Mouse (Mus musculus): ENCODE measurements around the gene Drp2.

The Drp2 gene

DNA sequence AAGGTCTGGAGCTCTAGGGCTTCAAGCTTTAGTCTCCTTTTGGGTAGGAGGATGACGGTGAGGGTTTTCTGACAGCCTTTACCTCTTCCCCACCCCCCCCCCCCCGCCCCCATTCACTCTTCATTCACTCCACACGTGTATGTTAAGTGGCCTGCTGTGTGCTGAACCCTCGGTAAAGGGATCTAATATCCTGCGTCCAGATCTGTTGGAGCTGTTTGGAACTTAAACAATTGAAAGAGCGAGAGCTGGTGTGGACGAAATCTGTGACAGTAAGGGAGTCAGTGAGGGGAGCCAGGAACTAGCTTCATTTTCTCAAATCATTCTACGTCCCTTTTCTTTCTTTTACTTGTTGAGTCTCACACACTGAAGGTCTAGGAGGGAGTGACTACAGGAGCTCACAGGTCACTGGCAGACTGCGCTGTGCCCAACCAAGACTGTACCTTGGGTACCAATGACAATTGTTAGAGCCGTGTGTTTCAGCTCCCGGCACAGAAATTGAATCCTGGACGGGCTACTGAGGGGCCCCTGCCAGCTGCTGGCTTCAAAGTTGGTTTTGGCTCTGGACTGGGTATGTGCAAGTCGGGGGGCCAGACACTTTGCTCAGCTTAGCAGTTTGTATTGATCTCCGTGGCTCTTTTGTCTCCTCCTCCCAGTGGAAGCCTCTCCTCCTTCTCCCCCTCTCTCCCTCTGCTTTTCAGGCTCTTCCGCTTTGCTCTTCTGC lies at the start of gene Drp2:
Gene Drp2, plus strand, starts transcription at position 689 of the 721 bp plus-strand sequence.
- DNase-seq (ENCODE audit: extremely low spot score): no peak

DNA sequence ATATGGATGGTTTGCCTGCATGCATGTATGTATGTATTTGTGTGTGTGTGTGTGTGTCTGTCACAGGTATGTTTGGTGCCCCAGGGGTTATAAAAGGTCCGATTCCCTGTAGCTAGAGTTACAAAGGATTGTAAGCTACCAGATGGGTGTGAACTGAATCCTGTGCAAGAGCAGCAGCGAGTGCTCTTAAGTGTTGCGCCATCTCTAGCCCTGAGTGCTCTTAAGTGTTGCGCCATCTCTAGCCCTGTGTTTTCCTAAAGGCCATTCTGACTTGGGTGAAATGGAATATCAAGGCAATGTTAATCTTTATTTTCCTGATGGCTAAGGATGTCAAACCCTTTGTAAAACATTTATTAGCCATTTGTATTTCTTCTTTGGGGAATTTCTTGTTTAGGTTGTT lies 45.0 kb upstream of the Drp2 start:
- DNase-seq (ENCODE audit: extremely low spot score): no peak

DNA sequence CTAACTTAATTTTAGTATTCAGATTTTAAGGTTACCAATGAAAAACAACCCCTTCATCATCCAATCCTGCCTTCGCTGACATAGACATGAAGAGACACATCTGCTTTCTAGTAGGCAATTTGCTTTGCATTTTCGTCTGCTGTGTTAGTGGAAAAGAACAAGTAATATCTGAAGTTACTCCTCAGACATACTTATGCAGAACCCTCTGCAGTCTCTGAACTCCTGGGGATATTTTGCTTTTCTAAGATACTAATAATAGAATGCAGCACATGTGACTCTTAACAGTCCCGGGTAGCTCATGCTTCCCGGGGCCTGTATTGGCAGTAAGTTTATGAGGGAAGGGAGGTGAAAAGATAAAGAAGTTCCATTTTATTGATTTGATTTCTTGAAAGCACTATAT lies 42.2 kb upstream of the Drp2 start:
- no peak for DNase-seq (ENCODE audit: extremely low spot score)

DNA sequence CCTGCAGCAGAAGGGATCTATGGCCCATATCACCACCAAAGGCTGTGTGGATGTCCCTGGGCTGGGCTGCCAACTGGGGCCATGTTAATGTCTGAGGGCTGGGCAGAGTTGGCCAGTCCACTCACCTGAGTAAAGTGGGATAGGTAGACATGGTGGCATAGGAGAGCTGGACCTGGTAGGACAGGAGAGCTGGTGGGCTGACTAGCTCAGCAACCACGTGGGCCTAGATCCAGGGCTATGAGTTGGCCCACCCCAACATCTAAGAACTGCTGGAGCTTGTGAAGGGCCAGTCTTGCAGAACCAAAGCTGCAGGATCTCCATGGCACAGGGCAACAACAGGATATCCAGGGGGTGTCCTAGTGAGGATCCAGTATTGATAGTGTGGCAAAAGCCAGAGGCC lies 38.9 kb upstream of the Drp2 start:
- DNase-seq (ENCODE audit: extremely low spot score): no peak

DNA sequence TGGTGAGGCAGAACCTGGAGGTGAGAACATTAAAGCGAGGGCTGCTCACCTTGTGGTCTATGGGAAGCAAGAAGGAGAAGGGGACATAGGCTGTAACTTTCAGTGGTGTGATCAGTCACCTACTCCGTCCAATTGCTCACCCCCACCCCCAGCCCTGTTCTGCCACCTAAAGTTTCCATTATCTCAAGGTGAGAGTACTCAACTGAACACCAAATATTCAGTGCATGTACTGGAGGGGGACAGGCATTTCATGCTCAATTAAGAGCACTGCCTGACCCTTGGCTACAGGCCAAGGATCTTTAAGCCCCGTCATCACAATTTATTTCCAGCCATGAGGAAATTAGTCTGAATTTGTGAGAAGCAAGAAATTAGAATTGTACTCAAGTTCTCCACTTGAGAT lies 37.8 kb upstream of the Drp2 start:
- DNase-seq (ENCODE audit: extremely low spot score): no peak

DNA sequence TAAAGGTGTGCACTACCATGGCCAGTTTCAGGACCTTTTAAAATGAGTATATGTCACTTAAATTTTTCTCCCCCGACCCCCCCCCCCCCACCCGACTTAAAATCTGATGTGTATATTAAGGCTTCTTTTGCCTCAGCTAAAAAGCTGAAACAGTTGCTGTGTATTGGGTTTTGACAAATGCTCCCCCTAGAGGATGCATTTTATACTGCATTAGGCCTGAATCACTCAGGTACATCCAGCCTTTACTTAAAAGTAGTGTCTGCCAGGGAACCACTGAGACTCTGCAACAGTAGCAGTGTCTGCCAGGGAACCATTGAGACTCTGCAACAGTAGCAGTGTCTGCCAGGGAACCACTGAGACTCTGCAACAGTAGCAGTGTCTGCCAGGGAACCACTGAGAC lies 33.1 kb upstream of the Drp2 start:
- DNase-seq (ENCODE audit: extremely low spot score): peak; percentile 1

DNA sequence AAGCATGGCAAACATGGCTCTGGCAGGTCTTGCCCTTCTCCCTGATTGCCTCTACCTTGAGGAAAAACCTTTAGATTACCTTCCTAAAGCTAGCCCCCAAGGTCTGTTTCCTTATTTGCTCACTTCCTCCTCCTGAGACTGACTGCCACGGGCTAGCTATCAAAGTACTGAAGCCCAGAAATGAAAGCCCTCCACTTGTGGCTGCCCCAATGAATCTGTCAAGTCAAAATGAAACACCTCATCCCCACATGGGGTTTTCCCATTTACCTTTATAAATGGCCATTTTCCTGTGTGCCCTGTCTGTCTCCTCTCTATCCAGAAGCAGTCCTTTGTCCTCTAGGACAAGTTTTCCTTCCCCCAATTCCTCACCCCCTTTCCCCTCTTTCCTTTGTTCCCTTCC lies 30.2 kb upstream of the Drp2 start:
- DNase-seq (ENCODE audit: extremely low spot score): no peak

DNA sequence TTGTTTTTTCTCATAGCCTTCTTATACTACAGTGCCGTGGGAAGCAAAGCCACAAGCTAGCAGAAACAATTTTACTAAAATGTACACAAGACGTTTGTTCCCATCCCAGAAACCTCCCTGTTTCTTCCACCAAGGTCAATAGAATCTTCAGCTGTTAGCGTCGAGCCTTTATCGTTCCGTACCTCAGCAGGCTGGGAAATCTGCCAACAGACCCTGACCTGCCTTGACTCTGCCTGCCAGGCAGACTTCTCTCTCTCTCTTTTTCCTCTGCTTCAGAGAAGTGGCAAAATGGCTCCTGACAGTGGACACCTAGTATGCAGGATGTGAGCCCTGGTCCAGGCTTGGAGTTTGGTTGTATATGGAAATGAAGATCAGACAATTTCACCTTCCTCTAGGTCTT lies 19.5 kb upstream of the Drp2 start:
- DNase-seq (ENCODE audit: extremely low spot score): no peak

DNA sequence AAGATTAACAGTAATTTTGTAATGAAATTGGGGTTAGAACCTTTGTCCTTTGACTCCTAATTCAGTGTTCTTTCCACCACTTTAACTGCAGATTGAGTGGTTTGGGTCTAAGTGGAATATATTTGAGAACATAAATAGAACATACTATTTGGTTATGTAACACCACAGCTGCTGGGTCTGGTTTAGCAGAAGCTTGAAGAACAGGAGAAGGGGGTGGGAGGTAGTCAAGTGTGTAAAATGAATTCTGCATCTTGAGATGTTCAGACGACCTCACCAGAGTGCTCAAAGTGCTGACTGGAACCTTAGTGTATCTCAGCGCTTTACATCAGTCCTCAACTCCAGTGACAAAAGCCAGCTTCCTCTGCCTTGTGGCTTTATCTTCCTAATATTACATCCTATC lies 5.4 kb upstream of the Drp2 start:
- DNase-seq (ENCODE audit: extremely low spot score): no peak

DNA sequence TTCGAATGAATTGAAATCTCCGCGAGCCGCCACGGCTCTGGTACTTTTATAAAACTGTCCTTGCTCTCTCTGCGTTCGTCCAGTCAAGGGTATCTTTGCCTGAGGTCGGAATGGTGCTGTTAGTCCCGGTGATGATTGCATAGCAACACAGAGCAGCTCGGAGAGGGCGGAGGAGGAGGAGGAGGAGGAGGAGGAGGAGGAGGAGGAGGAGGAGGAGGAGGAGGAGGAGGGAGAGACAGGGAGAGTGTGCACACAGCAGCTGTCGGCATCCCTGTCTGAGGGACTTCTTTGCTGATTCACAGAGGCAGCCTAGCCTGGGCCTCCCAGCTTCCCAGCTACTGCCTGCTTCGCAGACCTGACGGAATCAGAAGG lies 219 bp downstream of the Drp2 start:
- DNase-seq (ENCODE audit: extremely low spot score): peak; percentile 27

DNA sequence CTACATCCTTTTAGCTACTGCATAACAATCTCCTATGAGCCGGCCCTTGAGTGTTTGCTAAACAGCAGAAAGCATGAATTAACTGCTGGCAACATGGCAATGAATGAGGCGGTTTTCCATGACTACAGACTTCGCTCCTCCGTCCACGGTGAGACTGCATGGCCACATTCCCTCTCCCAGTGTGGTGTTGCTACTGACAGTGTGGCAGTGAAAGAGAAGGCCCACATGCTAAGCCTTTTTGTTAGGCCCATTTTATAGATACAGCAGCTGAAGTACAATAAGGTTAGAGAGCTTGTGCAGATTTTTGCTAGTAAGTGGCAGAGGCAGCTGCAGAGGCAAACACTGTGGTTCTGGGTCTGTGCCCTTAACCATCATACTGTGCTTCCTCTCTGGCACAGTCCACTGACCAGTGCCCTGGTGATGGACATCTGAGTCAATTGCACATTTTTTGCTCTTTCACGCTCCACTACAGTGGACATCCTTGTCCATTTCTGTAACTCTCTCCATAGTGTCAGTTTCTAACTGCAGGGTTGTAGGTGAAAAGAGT lies 5.1 kb downstream of the Drp2 start:
- no peak for DNase-seq (ENCODE audit: extremely low spot score)

DNA sequence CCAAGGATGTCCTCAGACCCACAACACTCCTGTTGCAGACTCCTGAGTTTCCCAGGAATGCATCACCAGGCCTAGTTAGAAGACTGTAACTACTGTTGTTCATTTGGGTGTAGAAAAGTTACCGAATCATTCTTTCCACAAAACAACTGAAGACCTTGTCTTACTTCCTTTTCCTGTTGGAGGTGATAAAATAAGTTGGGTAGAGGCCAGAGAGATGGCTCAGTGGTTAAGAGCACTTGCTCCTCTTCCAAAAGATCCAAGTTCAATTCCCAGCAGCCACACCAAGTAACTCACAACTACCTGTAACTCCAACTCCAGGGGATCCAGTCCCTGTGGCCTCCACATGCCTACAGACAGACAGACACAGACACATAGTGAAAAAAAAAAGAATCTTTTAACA lies 7.7 kb downstream of the Drp2 start:
- no peak for DNase-seq (ENCODE audit: extremely low spot score)

DNA sequence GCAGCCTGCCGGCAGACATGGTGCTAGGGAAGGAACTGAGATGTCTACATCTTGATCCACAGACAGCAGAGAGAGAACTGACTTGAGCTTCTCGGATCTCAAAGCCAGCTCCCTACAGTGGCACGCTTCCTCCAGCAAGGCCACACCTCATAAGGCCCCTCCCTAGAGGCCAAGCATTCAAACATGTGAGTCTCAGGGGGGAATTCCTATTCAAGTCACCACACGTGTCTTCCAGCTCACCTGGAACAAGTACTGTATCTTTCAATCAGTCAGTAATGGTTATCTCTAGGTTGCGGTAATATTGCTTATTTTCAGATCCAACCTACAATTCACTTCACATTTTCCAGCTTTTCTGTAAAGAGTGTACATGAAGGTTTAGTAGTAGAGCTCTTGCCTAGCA lies 15.7 kb downstream of the Drp2 start:
- no peak for DNase-seq (ENCODE audit: extremely low spot score)

DNA sequence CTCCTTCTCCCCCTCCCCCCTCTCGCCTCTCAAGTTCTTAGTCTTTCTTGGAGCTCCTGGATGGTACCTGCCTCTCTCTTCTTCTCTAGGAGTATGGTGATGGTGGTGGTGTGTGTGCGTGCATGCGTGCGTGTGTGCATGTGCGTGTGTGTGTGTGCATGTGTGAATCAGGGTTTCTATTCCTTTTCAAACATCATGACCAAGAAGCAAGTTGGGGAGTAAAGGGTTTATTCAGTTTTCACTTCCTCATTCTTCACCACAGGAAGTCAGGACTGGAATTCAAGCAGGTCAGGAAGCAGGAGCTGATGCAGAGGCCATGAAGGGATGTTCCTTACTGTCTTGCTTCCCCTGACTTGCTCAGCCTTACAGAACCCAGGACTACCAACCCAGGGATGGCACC lies 19.9 kb downstream of the Drp2 start:
- no peak for DNase-seq (ENCODE audit: extremely low spot score)

DNA sequence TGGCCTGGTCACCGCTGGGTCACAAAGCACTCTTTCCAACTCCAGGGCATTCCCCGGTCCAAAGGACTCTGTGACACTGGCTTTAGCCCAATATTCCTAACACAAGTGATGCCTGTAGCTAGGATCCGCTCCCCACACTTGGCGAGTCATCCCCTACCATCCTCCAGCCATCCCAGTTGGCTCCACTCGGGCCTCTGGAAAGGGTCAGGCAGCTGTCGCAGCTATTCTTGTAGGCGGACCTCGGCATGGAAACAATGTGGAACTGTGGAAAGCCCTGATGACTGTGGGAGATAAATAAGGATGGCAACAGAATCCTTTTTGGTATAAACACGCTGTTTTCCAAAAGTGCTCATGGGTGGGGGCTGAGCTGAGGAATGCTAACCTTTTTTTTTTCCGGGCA lies 21.4 kb downstream of the Drp2 start:
- no peak for DNase-seq (ENCODE audit: extremely low spot score)

DNA sequence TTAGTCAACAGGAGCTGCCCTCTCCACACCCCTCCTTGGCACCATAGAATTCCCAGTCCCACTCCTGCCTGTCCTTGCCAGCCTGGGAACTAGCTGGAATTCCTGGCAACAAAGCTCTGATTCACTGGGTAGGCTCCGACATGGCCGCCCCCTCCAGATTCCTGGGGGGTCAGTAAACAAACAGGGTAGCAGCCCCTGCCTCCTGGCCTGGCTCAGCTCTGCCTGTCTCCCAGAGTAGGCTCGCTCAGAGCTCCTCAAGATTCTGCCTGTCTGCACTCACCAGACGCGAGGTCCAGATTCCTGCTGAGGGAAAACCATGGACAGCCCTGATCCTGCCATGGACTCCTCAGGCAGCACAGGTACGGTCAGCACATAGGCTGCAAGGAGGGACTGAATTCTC lies 22.5 kb downstream of the Drp2 start:
- no peak for DNase-seq (ENCODE audit: extremely low spot score)

DNA sequence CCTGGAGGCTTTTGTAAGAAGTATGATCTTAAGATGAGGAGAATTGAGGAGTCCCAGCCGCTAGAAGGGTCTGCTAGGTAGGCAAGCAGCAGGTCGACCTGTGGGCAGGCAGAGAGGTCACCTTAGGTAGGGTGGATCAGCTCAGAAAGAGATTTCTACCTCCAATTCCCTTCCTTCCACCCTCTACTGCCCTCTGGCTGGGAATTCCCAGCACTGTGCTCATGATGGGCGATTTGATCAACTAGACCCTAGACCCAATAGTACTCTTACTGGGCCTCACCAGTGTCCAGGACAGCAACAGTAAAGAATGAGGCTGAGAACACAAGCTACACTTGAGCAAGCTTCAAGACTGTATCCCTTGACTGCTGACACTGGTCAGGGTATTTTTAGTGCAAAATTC lies 23.0 kb downstream of the Drp2 start:
- DNase-seq (ENCODE audit: extremely low spot score): no peak

DNA sequence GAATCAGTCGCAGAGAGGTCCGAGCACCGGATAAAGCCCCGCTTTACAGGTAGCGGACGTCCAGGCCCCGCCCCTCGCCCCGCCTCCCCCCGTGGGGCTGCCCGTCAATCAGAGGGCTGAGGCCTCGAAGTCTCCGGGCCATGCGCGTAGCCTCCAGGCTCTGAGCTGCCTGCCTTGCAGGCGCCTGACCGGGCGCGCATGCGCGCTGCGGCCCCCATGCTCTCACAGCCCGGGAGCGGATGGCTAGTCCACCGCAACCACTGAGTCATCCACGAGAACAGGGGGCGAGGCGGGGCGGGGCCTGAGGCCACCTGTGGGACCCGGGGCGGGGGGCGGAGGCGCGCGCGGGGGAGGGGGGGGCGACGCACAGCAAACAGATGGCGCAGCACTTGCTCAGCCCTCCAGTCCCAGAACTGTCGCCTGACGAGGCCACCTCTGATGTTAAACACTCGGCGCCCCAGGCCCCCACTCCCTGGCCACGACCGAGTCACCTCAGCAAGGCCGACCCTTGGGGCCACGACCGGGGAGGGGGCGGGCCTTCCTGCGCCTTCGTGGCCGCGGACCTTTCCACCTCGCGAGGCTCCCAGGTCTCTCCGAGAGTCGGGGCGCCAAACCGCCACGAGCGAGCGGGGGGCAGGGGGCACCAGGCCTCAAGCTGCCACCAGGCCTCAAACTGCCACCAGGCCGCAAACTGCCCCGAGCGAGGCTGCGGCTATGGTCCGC lies 70.8 kb downstream of the Drp2 start:
- no peak for DNase-seq (ENCODE audit: extremely low spot score)

DNA sequence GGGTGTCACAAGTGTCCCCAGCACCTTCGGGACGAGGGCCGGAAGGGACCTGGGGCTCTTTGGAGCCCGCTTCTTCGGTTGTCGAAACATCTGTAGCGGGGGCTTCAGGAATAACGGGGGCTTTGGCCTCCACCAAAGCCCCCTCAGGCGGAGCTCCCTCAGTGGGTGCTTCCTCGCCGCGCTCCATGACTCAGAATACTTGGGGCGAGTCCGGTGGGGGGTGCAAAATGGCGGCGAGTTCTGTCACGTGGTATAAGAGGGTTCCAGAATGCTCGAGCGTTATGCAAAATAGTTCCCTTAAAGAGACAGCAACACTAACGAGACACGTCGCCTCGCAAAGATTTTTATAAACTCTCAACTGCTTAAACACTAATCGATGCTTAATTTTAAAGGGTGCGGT lies 71.9 kb downstream of the Drp2 start, which contains the start of gene Taf7l:
Gene Taf7l, minus strand, starts transcription at position 201 of the 400 bp plus-strand sequence.
- DNase-seq (ENCODE audit: extremely low spot score): no peak

DNA sequence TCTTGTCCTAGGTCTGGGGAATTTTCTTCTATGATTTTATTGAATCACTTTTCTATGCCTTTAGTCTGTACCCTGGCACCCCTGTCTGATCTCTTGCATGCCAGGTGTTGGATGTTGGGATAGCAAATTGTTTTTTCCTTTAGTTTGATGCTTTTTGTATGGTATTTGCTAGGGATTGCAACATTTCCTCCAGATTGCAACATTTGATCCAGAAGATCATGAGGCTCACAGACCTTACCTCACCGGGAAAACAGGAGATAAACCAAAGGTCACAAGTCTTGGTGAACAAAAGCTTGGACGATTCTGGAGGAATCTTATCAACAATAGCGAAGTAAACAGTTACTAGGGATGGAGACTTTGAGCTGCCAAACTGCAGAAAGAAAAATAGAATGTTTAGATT lies 77.4 kb downstream of the Drp2 start:
- no peak for DNase-seq (ENCODE audit: extremely low spot score)

DNA sequence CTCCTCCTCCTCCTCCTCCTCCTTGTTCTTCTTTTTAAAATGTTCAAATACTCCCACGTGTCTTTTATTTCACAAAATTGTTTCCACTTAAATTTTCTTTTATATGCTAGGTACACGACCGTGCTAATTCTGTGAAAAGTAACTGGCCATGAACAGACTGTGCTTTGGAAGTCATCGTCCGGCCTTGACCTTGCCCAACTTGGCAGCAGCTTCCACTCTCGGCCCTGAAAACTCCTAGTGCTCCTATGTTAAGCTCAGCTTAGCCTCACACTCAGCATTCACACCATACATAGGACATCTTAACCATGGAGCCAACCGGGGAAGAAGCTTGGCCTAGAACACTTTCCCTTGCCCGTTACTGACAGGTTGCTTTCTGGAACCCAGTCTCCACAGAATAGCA lies 96.3 kb downstream of the Drp2 start:
- DNase-seq (ENCODE audit: extremely low spot score): no peak

All from embryo, embryonic 9.5 days (tissue).